Mouse (Mus musculus): ENCODE data around the gene Usp29. TPM values are rescaled to one million over a fixed set of nuclear protein-coding genes. Genes with fewer than 3 reads are reported as not detected.

Usp29 gene
- polyA plus RNA-seq, 1 experiment from 2014 or later, result 2.7 TPM

GRCm38 (mm10) chr7:6793811-6794210 lies 63.4 kb downstream of the Usp29 start:
- 61% methylated on average over 3 of the region's 3 CpGs for WGBS (ENCODE audit: insufficient replicate concordance)
- H3K36me3 ChIP-seq, result no peaks in the 10 kb centered on the region
- no peak overlapping the region for H3K27ac ChIP-seq
- no peak for ATAC-seq
- H3K4me1 ChIP-seq, result no peaks in the 10 kb centered on the region
- H3K9me3 ChIP-seq (replicated peaks), result no peaks in the 10 kb centered on the region
- H3K27me3 ChIP-seq (replicated peaks), result no peaks in the 10 kb centered on the region
- H3K9ac ChIP-seq, result no peak overlapping the region
- no peak overlapping the region for H3K4me3 ChIP-seq
- H3K4me2 ChIP-seq, result no peak overlapping the region

- ATAC-seq, result no peak
- Histone ChIP-seq H3K4me1 (no peaks in the 10 kb centered on the region), H3K4me2 (no peak overlapping the region), H3K36me3 (no peaks in the 10 kb centered on the region), H3K9me3 (replicated peaks) (no peaks in the 10 kb centered on the region), H3K4me3 (no peak overlapping the region), H3K27ac (no peak overlapping the region), H3K9ac (no peak overlapping the region), H3K27me3 (replicated peaks) (no peaks in the 10 kb centered on the region)
- 32% methylated on average over 2 of the region's 2 CpGs for WGBS (ENCODE audit: insufficient replicate concordance)
Observed at GRCm38 (mm10) chr7:6797408-6797807, 67.0 kb downstream of the Usp29 start.

- H3K9me3 ChIP-seq (replicated peaks), result no peaks in the 10 kb centered on the region
- ATAC-seq, result no peak
- H3K27ac ChIP-seq, result no peak overlapping the region
- 50% methylated on average over 9 of the region's 9 CpGs for WGBS (ENCODE audit: insufficient replicate concordance)
- no peaks in the 10 kb centered on the region for H3K4me1 ChIP-seq
- no peak overlapping the region for H3K4me3 ChIP-seq
- H3K36me3 ChIP-seq, result no peaks in the 10 kb centered on the region
- H3K4me2 ChIP-seq, result no peak overlapping the region
- no peaks in the 10 kb centered on the region for H3K27me3 ChIP-seq (replicated peaks)
- H3K9ac ChIP-seq, result no peak overlapping the region
Observed at GRCm38 (mm10) chr7:6799105-6799805, 68.9 kb downstream of the Usp29 start.

- ATAC-seq, result no peak
- Histone ChIP-seq H3K9ac (no peak overlapping the region), H3K9me3 (replicated peaks) (no peaks in the 10 kb centered on the region), H3K27me3 (replicated peaks) (no peaks in the 10 kb centered on the region), H3K4me1 (no peaks in the 10 kb centered on the region), H3K4me2 (no peak overlapping the region), H3K27ac (no peak overlapping the region), H3K36me3 (no peaks in the 10 kb centered on the region), H3K4me3 (no peak overlapping the region)
- 55% methylated on average over 12 of the region's 12 CpGs for WGBS (ENCODE audit: insufficient replicate concordance)
Observed at GRCm38 (mm10) chr7:6800586-6801441, 70.4 kb downstream of the Usp29 start.

DNA sequence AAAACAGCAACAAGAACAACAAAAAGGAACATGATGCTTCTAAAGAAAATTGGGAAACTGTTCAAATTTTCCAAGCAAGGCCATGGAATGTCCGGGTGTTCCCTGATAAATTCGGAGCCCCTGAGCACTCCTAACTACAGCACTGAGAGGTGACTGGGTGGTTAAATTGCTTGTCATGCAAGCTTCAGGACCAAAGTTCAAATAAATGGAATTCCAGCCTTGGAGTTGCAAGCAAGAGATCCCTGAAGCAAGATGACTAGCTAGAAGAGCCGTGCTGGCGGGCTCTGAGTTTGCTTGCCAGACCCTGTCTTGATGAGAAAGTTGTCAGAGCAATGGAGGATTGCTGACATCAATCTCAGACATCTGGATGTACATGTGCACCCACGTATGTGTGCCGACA lies 71.3 kb downstream of the Usp29 start:
- Histone ChIP-seq H3K27ac (no peak overlapping the region), H3K9me3 (replicated peaks) (no peaks in the 10 kb centered on the region), H3K27me3 (replicated peaks) (no peaks in the 10 kb centered on the region), H3K4me3 (no peak overlapping the region), H3K9ac (no peak overlapping the region), H3K4me1 (no peaks in the 10 kb centered on the region), H3K36me3 (no peaks in the 10 kb centered on the region), H3K4me2 (no peak overlapping the region)
- 67% methylated on average over 6 of the region's 6 CpGs for WGBS (ENCODE audit: insufficient replicate concordance)
- ATAC-seq, result no peak

DNA sequence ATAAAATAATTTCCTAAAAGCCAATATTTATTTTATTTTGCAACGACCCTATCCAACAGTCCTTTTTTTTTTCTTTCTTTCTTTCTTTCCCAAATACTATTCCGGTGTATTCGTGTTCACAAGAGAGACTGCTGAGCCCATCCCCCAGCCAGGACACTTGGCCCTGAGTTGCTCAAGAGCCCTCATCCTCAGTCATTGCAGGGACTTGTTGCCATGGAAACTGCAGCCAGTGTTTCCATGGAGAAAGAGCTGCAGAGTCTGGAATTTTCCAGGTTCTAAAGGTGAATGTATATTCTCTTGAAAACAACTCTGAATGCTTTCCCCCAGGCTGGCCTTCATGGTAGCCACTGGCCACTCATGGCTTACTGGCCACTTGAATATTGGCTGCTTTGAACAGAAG lies 80.2 kb downstream of the Usp29 start:
- Histone ChIP-seq H3K9ac (no peak overlapping the region), H3K4me3 (no peak overlapping the region), H3K4me1 (no peaks in the 10 kb centered on the region), H3K36me3 (no peaks in the 10 kb centered on the region), H3K9me3 (replicated peaks) (no peaks in the 10 kb centered on the region), H3K27ac (no peak overlapping the region), H3K4me2 (no peak overlapping the region), H3K27me3 (replicated peaks) (no peaks in the 10 kb centered on the region)
- 57% methylated on average over 3 of the region's 3 CpGs for WGBS (ENCODE audit: insufficient replicate concordance)
- ATAC-seq, result no peak

DNA sequence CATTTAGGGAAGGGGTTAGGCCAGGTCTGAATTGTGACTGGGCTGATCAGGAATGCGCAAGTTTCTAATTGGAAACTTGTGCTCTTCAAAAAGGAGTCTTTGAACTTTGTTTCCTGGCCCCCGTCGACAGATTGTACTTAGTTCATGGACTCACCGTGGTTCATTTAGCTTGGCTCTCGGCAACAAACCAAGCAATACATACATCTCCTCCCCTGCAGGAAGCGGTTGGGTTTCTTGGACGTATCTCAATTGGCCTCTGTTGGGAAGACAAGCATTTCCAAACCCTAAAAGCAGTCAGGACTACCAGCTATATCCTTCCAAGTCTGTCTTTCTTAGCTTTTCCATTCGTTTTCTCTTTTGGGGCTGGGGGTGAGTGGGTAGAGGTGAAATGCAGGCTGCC lies 84.6 kb downstream of the Usp29 start:
- no peak for ATAC-seq
- no peak overlapping the region for H3K9ac ChIP-seq
- H3K4me3 ChIP-seq, result no peak overlapping the region
- no peaks in the 10 kb centered on the region for H3K9me3 ChIP-seq (replicated peaks)
- WGBS (ENCODE audit: insufficient replicate concordance), result 60% methylated on average over 8 of the region's 8 CpGs
- no peaks in the 10 kb centered on the region for H3K36me3 ChIP-seq
- H3K4me2 ChIP-seq, result no peak overlapping the region
- no peak overlapping the region for H3K27ac ChIP-seq
- H3K27me3 ChIP-seq (replicated peaks), result no peaks in the 10 kb centered on the region
- H3K4me1 ChIP-seq, result no peaks in the 10 kb centered on the region

GRCm38 (mm10) chr7:6816706-6817376 lies 86.5 kb downstream of the Usp29 start:
- Histone ChIP-seq H3K4me1 (no peaks in the 10 kb centered on the region), H3K4me2 (no peak overlapping the region), H3K27me3 (replicated peaks) (no peaks in the 10 kb centered on the region), H3K36me3 (no peaks in the 10 kb centered on the region), H3K9ac (no peak overlapping the region), H3K9me3 (replicated peaks) (no peaks in the 10 kb centered on the region), H3K27ac (no peak overlapping the region), H3K4me3 (no peak overlapping the region)
- 74% methylated on average over 5 of the region's 5 CpGs for WGBS (ENCODE audit: insufficient replicate concordance)
- no peak for ATAC-seq

GRCm38 (mm10) chr7:6820296-6820695 lies 89.9 kb downstream of the Usp29 start:
- H3K9me3 ChIP-seq (replicated peaks), result no peaks in the 10 kb centered on the region
- H3K4me2 ChIP-seq, result no peak overlapping the region
- no peak for ATAC-seq
- no peak overlapping the region for H3K4me3 ChIP-seq
- H3K27me3 ChIP-seq (replicated peaks), result no peaks in the 10 kb centered on the region
- no peaks in the 10 kb centered on the region for H3K4me1 ChIP-seq
- 60% methylated on average over 6 of the region's 6 CpGs for WGBS (ENCODE audit: insufficient replicate concordance)
- H3K9ac ChIP-seq, result no peak overlapping the region
- H3K27ac ChIP-seq, result no peak overlapping the region
- H3K36me3 ChIP-seq, result no peaks in the 10 kb centered on the region

DNA sequence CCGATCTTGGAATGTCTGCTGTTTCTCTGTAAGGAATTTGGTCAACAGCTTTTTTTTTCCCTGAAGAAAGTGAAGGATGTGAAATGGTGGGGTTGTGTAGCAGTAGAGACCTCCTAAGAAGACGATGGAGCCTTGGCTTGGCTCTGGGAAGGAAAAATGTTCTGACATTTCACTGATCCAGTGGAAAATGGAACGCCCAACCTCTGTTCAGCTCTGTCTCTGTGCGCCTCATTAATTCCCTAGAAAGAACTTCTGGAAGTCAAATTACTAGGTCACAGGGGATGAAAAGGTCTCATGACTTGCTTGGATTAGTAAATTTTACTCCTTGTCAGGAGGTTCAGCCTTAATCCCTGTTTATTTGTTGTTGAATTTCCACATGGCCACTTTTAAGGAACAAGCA lies 92.3 kb downstream of the Usp29 start:
- no peak overlapping the region for H3K4me3 ChIP-seq
- H3K9ac ChIP-seq, result no peak overlapping the region
- H3K27me3 ChIP-seq (replicated peaks), result no peaks in the 10 kb centered on the region
- H3K27ac ChIP-seq, result no peak overlapping the region
- no peaks in the 10 kb centered on the region for H3K36me3 ChIP-seq
- 54% methylated on average over 4 of the region's 4 CpGs for WGBS (ENCODE audit: insufficient replicate concordance)
- no peak for ATAC-seq
- H3K4me2 ChIP-seq, result no peak overlapping the region
- no peaks in the 10 kb centered on the region for H3K4me1 ChIP-seq
- no peaks in the 10 kb centered on the region for H3K9me3 ChIP-seq (replicated peaks)

GRCm38 (mm10) chr7:6823673-6824072 lies 93.3 kb downstream of the Usp29 start:
- no peaks in the 10 kb centered on the region for H3K27me3 ChIP-seq (replicated peaks)
- H3K27ac ChIP-seq, result no peak overlapping the region
- H3K4me3 ChIP-seq, result no peak overlapping the region
- H3K9me3 ChIP-seq (replicated peaks), result no peaks in the 10 kb centered on the region
- H3K9ac ChIP-seq, result no peak overlapping the region
- no peaks in the 10 kb centered on the region for H3K36me3 ChIP-seq
- H3K4me2 ChIP-seq, result no peak overlapping the region
- no peak for ATAC-seq
- H3K4me1 ChIP-seq, result no peaks in the 10 kb centered on the region
- WGBS (ENCODE audit: insufficient replicate concordance), result 72% methylated on average over 2 of the region's 2 CpGs

DNA sequence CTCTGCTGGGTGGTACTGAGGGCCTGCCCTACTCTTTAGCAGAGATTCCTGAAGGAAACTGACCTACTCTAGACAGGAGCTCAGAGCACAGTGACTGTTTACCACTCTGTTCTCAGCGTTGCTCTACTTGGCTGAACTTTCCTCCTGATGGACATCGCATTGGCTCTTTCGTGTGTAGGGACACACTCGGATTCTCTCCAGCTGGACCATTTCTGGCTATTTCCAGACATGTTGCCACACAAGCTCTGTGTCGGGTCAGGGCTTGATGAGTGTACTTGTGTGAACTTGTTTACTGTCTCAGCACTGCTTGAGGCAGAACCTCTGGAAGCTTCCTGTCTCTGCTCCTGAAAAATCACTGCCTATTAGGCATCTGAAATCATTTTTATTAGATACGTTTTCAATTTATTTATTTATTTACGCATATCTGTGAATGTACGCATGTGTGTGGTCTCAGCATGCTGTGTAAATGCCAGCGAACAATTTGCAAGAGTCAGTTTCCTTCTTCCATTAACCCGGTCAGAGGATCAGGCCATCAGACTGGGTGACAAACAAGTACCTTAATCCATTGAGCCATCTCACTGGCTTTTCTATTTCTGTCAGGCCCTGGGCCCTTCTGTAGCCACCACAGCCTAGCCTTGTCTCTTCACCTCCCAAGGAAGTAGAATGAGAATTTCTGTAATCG lies 95.7 kb downstream of the Usp29 start:
- no peak overlapping the region for H3K27ac ChIP-seq
- 78% methylated on average over 11 of the region's 11 CpGs for WGBS (ENCODE audit: insufficient replicate concordance)

More for the DNA sequence above, 95.7 kb downstream of the Usp29 start:
- no peaks in the 10 kb centered on the region for H3K36me3 ChIP-seq
- no peak overlapping the region for H3K9ac ChIP-seq
- no peaks in the 10 kb centered on the region for H3K4me1 ChIP-seq
- H3K4me3 ChIP-seq, result no peak overlapping the region
- no peaks in the 10 kb centered on the region for H3K9me3 ChIP-seq (replicated peaks)
- ATAC-seq, result no peak
- no peaks in the 10 kb centered on the region for H3K27me3 ChIP-seq (replicated peaks)
- no peak overlapping the region for H3K4me2 ChIP-seq
